Mouse (Mus musculus) hindbrain, embryonic 10.5 days (tissue): ENCODE data around the gene Kctd17. TPM values are rescaled to one million over a fixed set of nuclear protein-coding genes. Genes with fewer than 3 reads are reported as not detected.
A peak's percentile ranks its signal among the peaks of the same experiment; 100 is the strongest.

Source experiments
- DNase-seq: peaks from one replicate; pipeline ENCODE4 v3.0.0-alpha.2; 2017; ENCODE audit warnings: low spot score
- H3K27ac ChIP-seq: fragments of 300-500 bp; sonication (generic); 2 replicates; pipeline ENCODE4 v1.5.1; 2016; ENCODE audit warnings: mild to moderate bottlenecking, moderate library complexity
- H3K27me3 ChIP-seq: fragments of 300-500 bp; sonication (generic); 2 replicates; pipeline ENCODE4 v1.6.1; 2016; ENCODE audit warnings: mild to moderate bottlenecking; ENCODE audit not compliant: poor library complexity, insufficient read depth, severe bottlenecking
- H3K36me3 ChIP-seq: fragments of 300-500 bp; sonication (generic); 2 replicates; pipeline ENCODE4 v1.6.1; 2016; ENCODE audit warnings: mild to moderate bottlenecking, moderate library complexity
- H3K4me1 ChIP-seq: fragments of 300-500 bp; sonication (generic); replicated peaks from 2 replicates; pipeline ENCODE4 v1.6.1; 2016; ENCODE audit warnings: mild to moderate bottlenecking
- H3K4me3 ChIP-seq: fragments of 300-500 bp; sonication (generic); 2 replicates; pipeline ENCODE4 v1.5.1; 2016; ENCODE audit warnings: mild to moderate bottlenecking, moderate library complexity
- H3K9me3 ChIP-seq: fragments of 300-500 bp; sonication (generic); 2 replicates; pipeline ENCODE4 v1.6.1; 2016; ENCODE audit warnings: mild to moderate bottlenecking, moderate library complexity
- WGBS: fragments of 180-500 bp; shearing (Covaris S2); methylation state at CpG from one replicate; pipeline ENCODE4 v1.1.7; 2016; 5-methylcytosine and 5-hydroxymethylcytosine counted together
- polyA plus RNA-seq: library from polyadenylated mRNA; unstranded; fragments of >200 nt; fragmentation: Nextera tagmentation; extraction: Ambion mirVana; gene quantifications from 2 replicates; pipeline ENCODE4 v1.2.1, GENCODE M21; 2016

The Kctd17 gene
- polyA plus RNA-seq, 1 experiment from 2014 or later = 73.5 TPM

DNA sequence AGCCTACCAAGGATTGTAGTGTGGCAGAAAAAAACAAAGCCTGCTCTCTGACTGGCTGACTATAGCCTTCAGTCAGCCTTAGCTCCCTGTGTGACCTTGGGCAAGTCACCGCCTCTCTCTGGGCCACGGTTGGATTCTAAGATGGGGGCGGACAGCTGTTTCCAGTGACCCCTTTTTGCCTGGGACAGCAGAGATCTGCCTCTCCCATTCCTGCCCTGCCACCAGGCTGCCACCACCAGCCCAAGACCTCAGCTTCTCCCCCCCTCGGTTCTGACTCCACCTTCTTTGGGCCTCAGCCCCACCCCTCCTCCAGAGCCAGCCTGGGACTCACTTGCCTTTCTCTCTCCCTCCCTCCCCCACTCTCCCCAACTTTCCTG is 9.6 kb downstream of the Kctd17 start:
- DNase-seq = no peak
- Histone ChIP-seq H3K36me3 (peaks cover 32% of the 10 kb centered on the region), H3K4me3 (no peak overlapping the region), H3K9me3 (no peaks in the 10 kb centered on the region), H3K27me3 (peaks cover 26% of the 10 kb centered on the region), H3K4me1 (peaks cover 83% of the 10 kb centered on the region), H3K27ac (peak overlapping the region; percentile 87)
- WGBS = 35% methylated on average over 4 of the region's 4 CpGs

GRCm38 (mm10) chr15:78438505-78438904 is 10.1 kb downstream of the Kctd17 start:
- Histone ChIP-seq H3K4me3 (no peak overlapping the region), H3K36me3 (peaks cover 27% of the 10 kb centered on the region), H3K27ac (0 out of 2 replicates have a peak overlapping the region, but pooled peaks have one; percentile 87), H3K4me1 (peaks cover 80% of the 10 kb centered on the region), H3K9me3 (no peaks in the 10 kb centered on the region), H3K27me3 (peaks cover 26% of the 10 kb centered on the region)
- 51% methylated on average over 8 of the region's 8 CpGs for WGBS
- no peak for DNase-seq

DNA sequence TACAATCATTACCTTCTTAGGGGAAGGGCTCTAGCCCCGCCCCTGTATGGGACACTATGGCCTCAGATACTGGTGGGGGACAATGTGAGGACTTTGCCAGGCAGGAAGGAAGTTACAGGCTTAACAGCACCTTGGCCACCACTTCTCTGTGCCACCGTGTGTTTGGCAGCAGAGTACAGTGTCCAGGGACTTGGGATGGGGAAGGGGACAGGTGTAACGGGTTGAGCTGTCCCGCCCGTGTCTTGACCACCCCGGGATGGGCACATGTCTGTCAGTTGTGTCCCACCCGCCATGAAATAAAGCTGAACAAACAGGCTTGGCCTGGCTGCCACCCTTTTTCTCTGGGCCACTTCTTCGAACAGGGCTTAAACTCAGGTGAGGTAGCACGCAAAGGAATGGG is 10.6 kb downstream of the Kctd17 start:
- Histone ChIP-seq H3K27me3 (peaks cover 26% of the 10 kb centered on the region), H3K9me3 (no peaks in the 10 kb centered on the region), H3K4me1 (peaks cover 80% of the 10 kb centered on the region), H3K4me3 (no peak overlapping the region), H3K36me3 (peaks cover 22% of the 10 kb centered on the region), H3K27ac (no peak overlapping the region)
- DNase-seq = no peak
- 67% methylated on average over 9 of the region's 9 CpGs for WGBS

- 84% methylated on average over 19 of the region's 19 CpGs for WGBS
- Histone ChIP-seq H3K9me3 (no peaks in the 10 kb centered on the region), H3K27me3 (peaks cover 17% of the 10 kb centered on the region)
These were observed 13.9 kb downstream of the Kctd17 start for GRCm38 (mm10) chr15:78442231-78442630.

DNA sequence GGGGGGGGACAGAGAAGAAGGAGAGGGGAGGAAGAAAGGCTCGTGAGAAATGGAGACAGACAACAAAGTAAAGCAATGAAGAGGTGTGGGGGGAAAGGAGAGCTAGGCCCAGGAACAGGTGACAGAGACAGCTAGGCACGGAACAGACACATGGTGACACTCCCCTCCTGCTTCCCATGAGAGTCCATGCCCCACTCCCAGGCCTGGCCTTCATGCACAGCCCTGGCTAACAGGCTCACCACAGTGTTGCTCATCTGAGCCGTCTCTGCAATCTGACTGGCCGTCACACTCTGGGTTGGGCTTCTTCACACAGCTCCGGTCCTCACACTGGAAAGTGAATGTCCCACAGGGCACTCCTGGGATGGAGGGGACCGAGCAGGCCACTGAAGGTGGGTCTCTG is 15.5 kb downstream of the Kctd17 start:
- H3K27ac ChIP-seq = peak overlapping the region; percentile 17; the same call in 1 of the 2 replicates
- no peaks in the 10 kb centered on the region for H3K36me3 ChIP-seq
- H3K9me3 ChIP-seq = no peaks in the 10 kb centered on the region
- 0 out of 2 replicates have a peak, but pooled peaks cover under 1% of the 10 kb centered on the region for H3K27me3 ChIP-seq
- no peak overlapping the region for H3K4me3 ChIP-seq
- DNase-seq = no peak
- 55% methylated on average over 6 of the region's 6 CpGs for WGBS
- H3K4me1 ChIP-seq = peaks cover 54% of the 10 kb centered on the region

More at GRCm38 (mm10) chr15:78442231-78442630, 13.9 kb downstream of the Kctd17 start:
- Histone ChIP-seq H3K4me3 (no peak overlapping the region), H3K36me3 (peaks cover 6% of the 10 kb centered on the region; the same call in 1 of the 2 replicates), H3K27ac (no peak overlapping the region), H3K4me1 (peaks cover 59% of the 10 kb centered on the region)
- no peak for DNase-seq

- WGBS = 57% methylated on average over 7 of the region's 7 CpGs
- H3K27ac ChIP-seq = peak overlapping the region; percentile 42
These were observed 18.8 kb downstream of the Kctd17 start for GRCm38 (mm10) chr15:78447121-78447520.

DNA sequence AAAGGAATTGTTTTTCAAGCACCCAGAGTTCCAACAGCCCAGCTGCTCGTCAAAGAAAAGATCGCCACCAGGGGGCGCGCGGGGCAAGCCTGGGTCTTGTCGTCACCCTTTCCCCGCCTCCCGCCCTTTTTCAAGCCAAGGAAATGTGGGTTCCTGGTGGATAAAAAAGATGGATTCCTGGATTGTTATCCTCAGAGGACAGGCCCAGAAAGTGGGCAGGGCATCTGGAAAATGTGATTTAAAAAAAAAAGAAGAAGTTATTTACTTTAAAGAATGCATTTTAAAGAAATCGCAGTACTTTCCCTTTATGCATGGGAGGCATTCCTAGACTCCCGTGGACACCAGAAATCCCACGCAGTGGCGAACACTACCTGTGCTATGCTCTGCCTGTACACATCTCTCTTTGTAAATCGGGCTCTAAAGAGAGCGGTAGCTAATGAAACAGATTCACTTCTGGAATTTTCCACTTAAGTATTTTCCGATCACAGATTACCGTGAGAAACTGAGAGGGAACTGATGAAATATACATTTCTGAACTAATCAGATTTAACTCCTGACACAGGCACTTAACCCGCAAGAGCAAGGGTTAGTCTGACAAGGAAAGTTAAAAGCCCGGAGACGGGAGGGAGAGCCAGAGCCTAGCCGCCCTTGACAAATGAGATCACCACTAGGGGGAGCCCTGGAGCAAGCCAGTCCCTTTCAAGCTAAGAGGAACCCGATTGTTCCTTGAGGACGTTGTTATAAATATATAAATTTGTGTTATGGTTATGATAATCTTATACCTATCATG is 19.6 kb downstream of the Kctd17 start:
- H3K27me3 ChIP-seq = no peaks in the 10 kb centered on the region
- no peaks in the 10 kb centered on the region for H3K9me3 ChIP-seq
- 2% methylated on average over 22 of the region's 22 CpGs for WGBS
- H3K4me3 ChIP-seq = peak overlapping the region; percentile 43
- peaks cover 47% of the 10 kb centered on the region for H3K4me1 ChIP-seq
- H3K27ac ChIP-seq = peak overlapping the region; percentile 82
- no peaks in the 10 kb centered on the region for H3K36me3 ChIP-seq
- peak; percentile 94 for DNase-seq

More at GRCm38 (mm10) chr15:78447121-78447520, 18.8 kb downstream of the Kctd17 start:
- Histone ChIP-seq H3K4me3 (no peak overlapping the region), H3K27me3 (no peaks in the 10 kb centered on the region), H3K36me3 (no peaks in the 10 kb centered on the region), H3K9me3 (no peaks in the 10 kb centered on the region), H3K4me1 (peaks cover 46% of the 10 kb centered on the region)
- no peak for DNase-seq

DNA sequence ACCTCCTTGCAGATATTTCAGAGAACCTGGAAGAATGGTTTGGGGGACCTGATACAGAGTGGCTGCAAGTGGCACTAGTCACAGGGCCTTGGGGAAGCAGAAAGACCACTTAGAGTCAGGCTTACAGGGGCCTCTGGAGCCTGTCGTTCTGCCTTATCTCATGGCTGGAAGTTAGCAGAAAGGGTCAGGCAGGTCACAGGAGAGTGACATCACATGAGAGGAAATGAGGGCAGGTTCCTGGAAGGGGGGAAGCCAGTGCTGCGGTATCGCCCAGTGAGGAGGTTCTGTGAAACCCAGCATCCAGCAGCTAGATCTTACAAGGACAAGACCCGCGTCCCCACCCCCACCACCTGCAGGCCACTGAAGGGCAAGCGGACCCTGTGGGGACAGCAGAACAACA is 20.8 kb downstream of the Kctd17 start:
- DNase-seq = no peak
- Histone ChIP-seq H3K4me1 (peaks cover 38% of the 10 kb centered on the region), H3K27ac (peak overlapping the region; percentile 82), H3K9me3 (no peaks in the 10 kb centered on the region), H3K27me3 (no peaks in the 10 kb centered on the region), H3K36me3 (no peaks in the 10 kb centered on the region), H3K4me3 (no peak overlapping the region)
- WGBS = 66% methylated on average over 6 of the region's 6 CpGs

DNA sequence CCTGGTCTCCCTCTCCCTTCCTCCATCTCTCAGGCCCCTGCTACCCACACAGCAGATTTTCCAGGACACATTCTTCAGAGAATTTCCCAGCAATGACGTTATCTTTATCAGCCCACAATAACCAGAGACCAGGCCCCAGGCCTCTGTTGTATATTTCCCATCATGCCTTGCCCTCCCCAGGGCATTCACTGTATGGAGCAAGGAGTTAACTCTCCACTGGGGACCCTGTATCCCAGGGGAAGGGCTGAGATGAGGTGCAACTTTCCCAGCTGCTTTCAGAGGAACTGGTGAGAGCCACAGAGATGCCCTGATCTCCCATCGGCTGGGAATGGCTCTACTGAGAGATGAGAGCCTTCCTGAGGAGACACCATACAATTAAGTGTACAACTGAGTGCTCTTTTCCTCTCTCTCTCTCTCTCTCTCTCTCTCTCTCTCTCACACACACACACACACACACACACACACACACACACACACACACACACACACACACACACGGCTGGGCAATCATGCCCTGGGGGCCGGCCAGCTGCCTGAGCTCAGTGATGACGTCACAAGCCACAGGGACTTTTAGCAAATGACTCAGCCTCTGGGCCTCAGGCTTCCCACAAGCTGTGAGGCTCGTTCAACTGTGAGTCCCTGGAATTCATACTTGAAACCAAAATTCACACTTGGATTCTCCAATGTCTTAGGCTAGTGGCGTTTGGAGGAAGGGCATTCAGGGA is 21.5 kb downstream of the Kctd17 start:
- no peaks in the 10 kb centered on the region for H3K27me3 ChIP-seq
- no peaks in the 10 kb centered on the region for H3K9me3 ChIP-seq
- peak overlapping the region; percentile 82 for H3K27ac ChIP-seq
- WGBS = 46% methylated on average over 7 of the region's 7 CpGs
- H3K36me3 ChIP-seq = no peaks in the 10 kb centered on the region
- DNase-seq = no peak
- no peak overlapping the region for H3K4me3 ChIP-seq
- peaks cover 38% of the 10 kb centered on the region for H3K4me1 ChIP-seq

- Histone ChIP-seq H3K9me3 (no peaks in the 10 kb centered on the region), H3K27me3 (no peaks in the 10 kb centered on the region), H3K4me1 (peaks cover 38% of the 10 kb centered on the region), H3K27ac (no peak overlapping the region), H3K36me3 (no peaks in the 10 kb centered on the region), H3K4me3 (no peak overlapping the region)
- no peak for DNase-seq
- WGBS = 90% methylated on average over 6 of the region's 6 CpGs
These were observed 22.0 kb downstream of the Kctd17 start for GRCm38 (mm10) chr15:78450419-78450768.

DNA sequence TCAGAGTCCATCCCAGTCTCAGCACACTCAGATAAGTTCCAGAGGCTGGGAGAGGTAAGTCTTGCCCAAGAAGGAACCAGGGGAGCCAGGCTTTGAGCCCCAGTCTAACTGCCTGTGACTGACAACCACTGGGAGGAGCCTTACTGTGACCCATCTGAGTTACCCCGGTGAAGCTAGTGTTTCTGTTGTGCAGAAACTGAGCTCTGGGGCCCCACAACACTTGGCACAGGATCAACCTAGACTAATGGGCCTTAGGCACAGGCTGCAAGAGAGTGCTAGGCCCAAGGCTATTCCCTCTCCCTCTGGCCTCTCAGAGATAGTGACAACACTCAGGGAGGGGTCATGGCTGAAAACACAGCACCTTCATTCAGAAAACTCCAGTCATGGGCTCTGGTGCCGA is 22.8 kb downstream of the Kctd17 start:
- Histone ChIP-seq H3K9me3 (no peaks in the 10 kb centered on the region), H3K36me3 (no peaks in the 10 kb centered on the region), H3K4me3 (no peak overlapping the region), H3K27me3 (no peaks in the 10 kb centered on the region), H3K4me1 (peaks cover 41% of the 10 kb centered on the region), H3K27ac (no peak overlapping the region)
- no peak for DNase-seq
- WGBS = 87% methylated on average over 2 of the region's 2 CpGs

GRCm38 (mm10) chr15:78452929-78453328 is 24.6 kb downstream of the Kctd17 start:
- Histone ChIP-seq H3K27me3 (no peaks in the 10 kb centered on the region), H3K36me3 (no peaks in the 10 kb centered on the region), H3K27ac (no peak overlapping the region), H3K9me3 (no peaks in the 10 kb centered on the region), H3K4me3 (no peak overlapping the region), H3K4me1 (peaks cover 30% of the 10 kb centered on the region)
- no peak for DNase-seq
- 90% methylated on average over 3 of the region's 3 CpGs for WGBS

DNA sequence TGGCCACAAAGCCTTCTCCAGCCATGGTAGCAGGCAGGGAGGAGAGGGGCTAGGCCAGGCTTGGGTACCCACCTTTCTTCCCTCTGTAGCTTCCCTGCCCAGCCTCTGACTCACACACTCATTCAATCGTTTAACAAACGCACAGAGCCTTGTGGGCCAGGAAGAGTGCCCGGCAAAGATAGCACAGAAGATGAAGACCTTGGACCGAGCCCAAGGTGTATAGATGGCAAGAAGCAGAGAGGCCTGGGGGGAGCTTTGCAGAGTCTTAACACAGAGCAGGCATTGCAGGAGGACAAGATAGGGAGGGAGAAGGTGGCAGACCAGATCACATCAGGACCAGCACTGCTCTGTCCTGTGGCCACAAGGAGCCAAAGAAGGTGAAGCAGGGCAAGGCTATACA is 26.8 kb downstream of the Kctd17 start:
- WGBS = 84% methylated on average over 4 of the region's 4 CpGs
- Histone ChIP-seq H3K9me3 (no peaks in the 10 kb centered on the region), H3K4me3 (no peak overlapping the region), H3K27ac (no peak overlapping the region), H3K27me3 (no peaks in the 10 kb centered on the region), H3K36me3 (no peaks in the 10 kb centered on the region), H3K4me1 (peaks cover 10% of the 10 kb centered on the region)
- no peak for DNase-seq
